Mouse (Mus musculus) heart, embryonic 15.5 days (tissue): ENCODE measurements around the gene Col4a3bp. TPM values are rescaled to one million over a fixed set of nuclear protein-coding genes. Genes with fewer than 3 reads are reported as not detected.

ENCODE experiments used
- ATAC-seq: fragments of 200-750 bp; cut with Nextera tagmentation; replicated peaks from 2 replicates; pipeline ENCODE4 v1.8.0; 2017; ENCODE audit warnings: low read depth, moderate TSS enrichment; ENCODE audit not compliant: insufficient number of reproducible peaks, insufficient read depth, low FRiP score
- H3K27ac ChIP-seq: fragments of 300-500 bp; sonication (generic); 2 replicates; pipeline ENCODE4 v1.5.1; 2015; ENCODE audit warnings: mild to moderate bottlenecking, inconsistent platforms
- H3K27me3 ChIP-seq: fragments of 300-500 bp; sonication (generic); 2 replicates; pipeline ENCODE4 v1.6.1; 2015; ENCODE audit warnings: inconsistent platforms
- H3K36me3 ChIP-seq: fragments of 300-500 bp; sonication (generic); 2 replicates; pipeline ENCODE4 v1.6.1; 2015; ENCODE audit warnings: mild to moderate bottlenecking, inconsistent platforms
- H3K4me1 ChIP-seq: fragments of 300-500 bp; sonication (generic); replicated peaks from 2 replicates; pipeline ENCODE4 v1.6.1; 2015; ENCODE audit warnings: inconsistent platforms
- H3K4me2 ChIP-seq: fragments of 300-500 bp; sonication (generic); 2 replicates; pipeline ENCODE4 v1.6.1; 2015; ENCODE audit warnings: inconsistent platforms, mild to moderate bottlenecking, moderate library complexity
- H3K4me3 ChIP-seq: fragments of 300-500 bp; sonication (generic); 2 replicates; pipeline ENCODE4 v1.5.1; 2015; ENCODE audit warnings: mild to moderate bottlenecking, inconsistent platforms
- H3K9ac ChIP-seq: fragments of 300-500 bp; sonication (generic); 2 replicates; pipeline ENCODE4 v1.6.1; 2015; ENCODE audit warnings: mild to moderate bottlenecking, inconsistent platforms
- H3K9me3 ChIP-seq: fragments of 300-500 bp; sonication (generic); replicated peaks from 2 replicates; pipeline ENCODE4 v1.6.1; 2016; ENCODE audit warnings: inconsistent platforms
- WGBS: fragments of 180-500 bp; shearing (Covaris S2); methylation state at CpG from one replicate; pipeline ENCODE4 v1.1.7; 2015; ENCODE audit warnings: mixed read lengths; 5-methylcytosine and 5-hydroxymethylcytosine counted together
- polyA plus RNA-seq: library from polyadenylated mRNA; unstranded; fragments of >200 nt; fragmentation: Nextera tagmentation; extraction: Ambion mirVana; gene quantifications from 2 replicates; pipeline ENCODE4 v1.2.1, GENCODE M21; 2015

Col4a3bp gene
- polyA plus RNA-seq, 1 experiment from 2014 or later: 8.4 TPM

DNA sequence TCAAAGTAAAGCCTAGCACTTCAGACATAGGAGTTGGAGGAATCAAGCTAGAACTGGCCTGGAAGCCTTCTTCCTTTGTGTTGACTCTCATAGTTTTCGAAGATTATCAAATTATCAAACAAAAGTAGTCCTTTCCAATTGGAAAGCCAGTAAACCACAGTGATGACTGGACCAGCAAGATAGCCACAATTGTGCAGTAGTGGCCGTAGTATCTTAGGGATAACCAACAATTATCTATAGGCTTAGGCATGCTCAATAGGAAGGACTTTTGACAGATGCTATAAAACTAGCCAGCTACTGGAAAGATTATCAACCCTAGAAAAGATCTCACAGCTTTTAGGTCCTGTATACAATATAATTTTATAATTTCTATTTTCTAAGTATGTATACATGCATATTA lies 41.8 kb downstream of the Col4a3bp start:
- Histone ChIP-seq H3K4me1 (no peaks in the 10 kb centered on the region), H3K9me3 (no peaks in the 10 kb centered on the region), H3K27ac (no peak overlapping the region), H3K4me2 (no peak overlapping the region), H3K36me3 (no peaks in the 10 kb centered on the region), H3K9ac (no peak overlapping the region), H3K27me3 (no peaks in the 10 kb centered on the region), H3K4me3 (no peak overlapping the region)
- ATAC-seq: no peak
- WGBS: 87% methylated on average over 2 of the region's 2 CpGs

GRCm38 (mm10) chr13:96586540-96586939 lies 44.1 kb downstream of the Col4a3bp start:
- H3K27ac ChIP-seq: no peak overlapping the region
- no peak overlapping the region for H3K9ac ChIP-seq
- no peaks in the 10 kb centered on the region for H3K36me3 ChIP-seq
- H3K4me1 ChIP-seq: no peaks in the 10 kb centered on the region
- 95% methylated on average over 5 of the region's 5 CpGs for WGBS
- H3K27me3 ChIP-seq: no peaks in the 10 kb centered on the region
- H3K4me2 ChIP-seq: no peak overlapping the region
- H3K9me3 ChIP-seq: no peaks in the 10 kb centered on the region
- ATAC-seq: no peak
- H3K4me3 ChIP-seq: no peak overlapping the region

DNA sequence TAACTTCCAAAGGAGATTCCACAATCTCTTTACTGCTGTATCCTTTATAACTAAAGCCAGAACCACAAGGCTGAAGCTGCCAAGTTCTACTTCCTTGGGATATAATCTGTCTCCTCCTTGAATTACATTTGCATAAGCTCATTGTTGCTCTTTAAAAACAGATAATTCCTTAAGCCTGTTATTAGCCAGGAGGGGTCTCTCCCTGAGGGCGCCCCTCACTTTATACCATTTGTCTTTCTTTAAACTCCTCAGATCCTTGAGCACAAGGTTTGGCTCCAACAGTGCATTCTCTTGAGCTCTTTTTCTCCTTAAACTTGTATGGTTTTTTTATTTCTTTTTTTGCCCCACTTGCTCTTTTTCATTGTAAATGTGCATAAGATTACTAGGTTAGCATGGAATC lies 46.2 kb downstream of the Col4a3bp start:
- ATAC-seq: no peak
- H3K27ac ChIP-seq: no peak overlapping the region
- no peaks in the 10 kb centered on the region for H3K9me3 ChIP-seq
- H3K4me1 ChIP-seq: 0 out of 2 replicates have a peak, but pooled peaks cover 2% of the 10 kb centered on the region
- H3K27me3 ChIP-seq: no peaks in the 10 kb centered on the region
- H3K9ac ChIP-seq: no peak overlapping the region
- no peak overlapping the region for H3K4me2 ChIP-seq
- H3K4me3 ChIP-seq: no peak overlapping the region
- WGBS: 81% methylated on average over 1 of the region's 1 CpGs
- no peaks in the 10 kb centered on the region for H3K36me3 ChIP-seq

DNA sequence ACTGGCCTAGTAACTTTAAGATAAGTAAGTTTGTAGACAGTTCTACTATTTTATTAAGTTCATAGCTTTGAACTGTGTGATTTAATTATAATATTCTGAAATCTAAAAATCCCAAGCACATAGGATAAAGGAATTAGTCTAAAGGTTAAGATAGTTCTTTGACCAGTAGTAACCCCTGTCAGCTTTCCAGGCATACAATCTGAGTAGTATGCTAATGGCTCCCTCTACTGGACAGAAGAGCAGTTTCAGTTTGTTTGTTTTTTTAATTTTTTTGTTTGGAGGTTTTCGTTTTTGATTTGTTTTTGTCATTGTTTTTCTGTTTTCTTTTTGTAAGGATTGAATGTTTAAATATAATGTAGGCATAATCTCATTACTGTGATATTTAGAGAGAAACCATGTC lies 51.2 kb downstream of the Col4a3bp start:
- Histone ChIP-seq H3K9ac (no peak overlapping the region), H3K4me3 (no peak overlapping the region), H3K4me2 (no peak overlapping the region), H3K9me3 (no peaks in the 10 kb centered on the region), H3K27ac (no peak overlapping the region), H3K4me1 (0 out of 2 replicates have a peak, but pooled peaks cover 2% of the 10 kb centered on the region), H3K27me3 (no peaks in the 10 kb centered on the region), H3K36me3 (peaks cover 5% of the 10 kb centered on the region; the same call in 1 of the 2 replicates)
- 4% methylated on average over 1 of the region's 1 CpGs for WGBS
- no peak for ATAC-seq

DNA sequence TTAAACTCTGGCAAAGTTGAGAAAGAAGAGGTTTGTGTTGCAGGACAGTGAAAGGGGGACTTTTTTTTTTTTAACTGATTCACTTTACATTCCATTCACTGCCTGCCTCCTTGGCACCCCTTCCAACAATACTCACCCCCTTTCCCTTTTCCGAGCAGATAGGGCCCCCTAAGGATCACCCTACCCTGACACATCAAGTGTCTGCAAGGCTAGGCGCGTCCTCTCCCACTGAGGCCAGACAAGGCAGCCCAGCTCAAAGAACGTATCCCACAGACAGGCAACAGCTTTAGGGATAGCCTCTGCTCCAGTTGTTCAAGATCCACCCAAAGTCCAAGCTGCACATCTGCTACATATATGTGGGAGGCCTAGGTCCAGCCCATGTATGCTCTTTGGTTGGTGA lies 51.7 kb downstream of the Col4a3bp start:
- Histone ChIP-seq H3K36me3 (peaks cover 10% of the 10 kb centered on the region; the same call in 1 of the 2 replicates), H3K9ac (no peak overlapping the region), H3K4me2 (no peak overlapping the region), H3K4me1 (0 out of 2 replicates have a peak, but pooled peaks cover 2% of the 10 kb centered on the region), H3K9me3 (no peaks in the 10 kb centered on the region), H3K27ac (no peak overlapping the region), H3K4me3 (no peak overlapping the region), H3K27me3 (no peaks in the 10 kb centered on the region)
- ATAC-seq: no peak
- WGBS: 70% methylated on average over 4 of the region's 4 CpGs

- Histone ChIP-seq H3K9me3 (no peaks in the 10 kb centered on the region), H3K9ac (no peak overlapping the region), H3K4me3 (no peak overlapping the region), H3K4me2 (no peak overlapping the region), H3K4me1 (no peaks in the 10 kb centered on the region), H3K27me3 (no peaks in the 10 kb centered on the region), H3K36me3 (peaks cover 24% of the 10 kb centered on the region; the same call in 1 of the 2 replicates), H3K27ac (no peak overlapping the region)
- WGBS: 91% methylated on average over 9 of the region's 9 CpGs
- no peak for ATAC-seq
These were observed 56.8 kb downstream of the Col4a3bp start for GRCm38 (mm10) chr13:96599182-96599581.

DNA sequence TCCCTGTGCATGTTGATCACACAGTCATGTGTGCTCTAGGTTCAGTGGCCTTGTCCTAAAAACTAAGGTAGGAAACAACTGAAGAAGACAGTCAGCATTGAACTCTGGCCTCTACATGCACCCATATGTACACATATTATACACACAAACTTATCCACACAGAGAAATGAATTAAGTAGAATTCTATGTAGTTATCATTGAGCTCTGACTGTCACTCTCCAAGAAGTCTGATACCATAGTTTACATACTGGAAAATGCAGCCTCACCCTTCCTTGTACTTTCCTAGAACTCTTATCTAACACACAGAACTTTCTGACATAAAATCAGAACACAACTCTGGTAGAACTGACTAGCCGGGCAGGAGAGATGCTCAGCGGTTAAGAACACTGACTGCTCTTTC lies 61.8 kb downstream of the Col4a3bp start:
- no peak overlapping the region for H3K4me2 ChIP-seq
- no peaks in the 10 kb centered on the region for H3K27me3 ChIP-seq
- 83% methylated on average over 2 of the region's 2 CpGs for WGBS
- no peaks in the 10 kb centered on the region for H3K4me1 ChIP-seq
- H3K36me3 ChIP-seq: peaks cover 35% of the 10 kb centered on the region
- H3K4me3 ChIP-seq: no peak overlapping the region
- no peak overlapping the region for H3K27ac ChIP-seq
- no peak for ATAC-seq
- no peak overlapping the region for H3K9ac ChIP-seq
- H3K9me3 ChIP-seq: no peaks in the 10 kb centered on the region

DNA sequence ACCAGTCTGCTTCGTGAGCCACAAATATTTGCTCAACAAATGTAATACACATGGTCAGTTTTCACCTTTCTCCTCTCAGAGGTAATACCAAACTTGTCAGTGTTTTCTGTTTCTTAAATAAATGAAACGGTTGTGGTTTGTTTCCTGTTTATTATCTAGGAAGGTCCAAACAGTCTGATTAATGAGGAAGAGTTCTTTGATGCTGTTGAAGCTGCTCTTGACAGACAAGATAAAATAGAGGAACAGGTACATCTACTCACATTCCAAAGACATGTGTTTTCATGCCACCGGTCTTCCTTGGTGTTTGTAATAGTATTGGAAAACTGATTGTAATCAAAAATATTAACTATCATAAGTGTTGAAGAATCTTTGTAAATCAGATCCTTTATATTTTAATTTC lies 72.2 kb downstream of the Col4a3bp start:
- H3K9ac ChIP-seq: no peak overlapping the region
- no peaks in the 10 kb centered on the region for H3K27me3 ChIP-seq
- H3K4me1 ChIP-seq: no peaks in the 10 kb centered on the region
- no peak overlapping the region for H3K4me3 ChIP-seq
- peaks cover 15% of the 10 kb centered on the region; the same call in 1 of the 2 replicates for H3K36me3 ChIP-seq
- 84% methylated on average over 3 of the region's 3 CpGs for WGBS
- no peak for ATAC-seq
- H3K4me2 ChIP-seq: no peak overlapping the region
- no peaks in the 10 kb centered on the region for H3K9me3 ChIP-seq
- H3K27ac ChIP-seq: no peak overlapping the region

- no peaks in the 10 kb centered on the region for H3K4me1 ChIP-seq
- no peak overlapping the region for H3K27ac ChIP-seq
- no peaks in the 10 kb centered on the region for H3K9me3 ChIP-seq
- H3K36me3 ChIP-seq: peaks cover 21% of the 10 kb centered on the region
- no peak for ATAC-seq
- WGBS: 38% methylated on average over 1 of the region's 1 CpGs
- H3K27me3 ChIP-seq: no peaks in the 10 kb centered on the region
- H3K4me2 ChIP-seq: no peak overlapping the region
- no peak overlapping the region for H3K4me3 ChIP-seq
- H3K9ac ChIP-seq: no peak overlapping the region
These were observed 78.5 kb downstream of the Col4a3bp start for GRCm38 (mm10) chr13:96620891-96621290.

DNA sequence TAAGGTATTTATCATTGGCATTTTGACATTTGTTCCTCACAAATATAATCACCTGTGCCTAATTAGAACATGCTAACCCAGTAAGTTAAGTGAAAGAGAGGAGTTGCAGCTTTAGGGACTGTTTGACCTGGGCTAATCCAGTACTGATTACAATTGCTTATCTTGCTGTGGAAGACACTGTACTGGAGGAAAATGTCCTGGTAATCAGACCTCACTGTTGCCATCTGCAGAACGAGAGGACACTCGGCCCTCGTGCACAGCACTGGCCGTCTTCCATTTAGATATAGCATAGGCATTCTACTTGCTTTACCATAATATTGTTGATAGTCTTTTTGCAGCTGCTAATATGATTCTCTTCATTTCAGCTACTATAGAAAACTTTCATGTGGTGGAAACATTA lies 88.0 kb downstream of the Col4a3bp start:
- H3K9ac ChIP-seq: no peak overlapping the region
- no peaks in the 10 kb centered on the region for H3K9me3 ChIP-seq
- H3K36me3 ChIP-seq: peaks cover 27% of the 10 kb centered on the region
- H3K4me2 ChIP-seq: no peak overlapping the region
- WGBS: 84% methylated on average over 4 of the region's 4 CpGs
- no peaks in the 10 kb centered on the region for H3K4me1 ChIP-seq
- no peaks in the 10 kb centered on the region for H3K27me3 ChIP-seq
- H3K4me3 ChIP-seq: no peak overlapping the region
- no peak for ATAC-seq
- no peak overlapping the region for H3K27ac ChIP-seq

DNA sequence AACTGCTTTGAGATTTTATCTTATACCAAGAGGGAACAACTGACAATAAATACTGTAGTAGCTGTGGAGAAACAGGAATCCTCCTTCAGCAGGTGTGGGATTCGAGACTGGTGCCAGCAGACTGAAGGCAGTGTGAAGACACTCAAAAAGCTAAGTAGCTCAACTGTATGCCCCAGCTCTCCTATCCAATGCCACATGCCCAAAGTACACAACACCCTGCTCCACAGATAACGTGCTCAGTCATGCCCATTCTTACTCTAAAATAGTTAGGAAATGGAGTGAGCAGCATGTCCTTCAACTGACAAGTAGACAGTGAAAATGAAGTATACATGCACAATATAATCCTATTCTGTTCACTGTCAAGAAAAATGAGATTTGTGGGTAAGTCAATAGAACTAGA lies 101.8 kb downstream of the Col4a3bp start:
- 66% methylated on average over 2 of the region's 2 CpGs for WGBS
- H3K4me3 ChIP-seq: no peak overlapping the region
- H3K9ac ChIP-seq: no peak overlapping the region
- H3K27me3 ChIP-seq: no peaks in the 10 kb centered on the region
- H3K36me3 ChIP-seq: peaks cover 20% of the 10 kb centered on the region
- no peak overlapping the region for H3K27ac ChIP-seq
- no peaks in the 10 kb centered on the region for H3K4me1 ChIP-seq
- no peaks in the 10 kb centered on the region for H3K9me3 ChIP-seq
- H3K4me2 ChIP-seq: no peak overlapping the region
- ATAC-seq: no peak

- peaks cover 24% of the 10 kb centered on the region for H3K36me3 ChIP-seq
- WGBS: 63% methylated on average over 5 of the region's 5 CpGs
- no peak overlapping the region for H3K9ac ChIP-seq
- no peaks in the 10 kb centered on the region for H3K27me3 ChIP-seq
- H3K4me1 ChIP-seq: no peaks in the 10 kb centered on the region
- H3K9me3 ChIP-seq: no peaks in the 10 kb centered on the region
- no peak overlapping the region for H3K4me2 ChIP-seq
- no peak for ATAC-seq
- H3K27ac ChIP-seq: no peak overlapping the region
- no peak overlapping the region for H3K4me3 ChIP-seq
These were observed 103.4 kb downstream of the Col4a3bp start for GRCm38 (mm10) chr13:96645822-96646221.
